Mouse (Mus musculus) left cerebral cortex, adult 8-10 months (tissue): ENCODE results near the gene Frem2. TPM values are rescaled to one million over a fixed set of nuclear protein-coding genes. Genes with fewer than 3 reads are reported as not detected.

ENCODE experiments used
- DNase-seq, 2 experiments: peaks; one replicate each; pipeline ENCODE4 v3.0.0; 2022; ENCODE audit warnings: low spot score in 2 of 2
- total RNA-seq, 4 experiments: library from RNA; stranded (reverse); gene quantifications; 2 replicates each; pipeline ENCODE4 v1.2.4; 2022

The Frem2 gene
- total RNA-seq, 4 experiments from 2014 or later: 1.9 to 2.3 (median 2.1) TPM

DNA sequence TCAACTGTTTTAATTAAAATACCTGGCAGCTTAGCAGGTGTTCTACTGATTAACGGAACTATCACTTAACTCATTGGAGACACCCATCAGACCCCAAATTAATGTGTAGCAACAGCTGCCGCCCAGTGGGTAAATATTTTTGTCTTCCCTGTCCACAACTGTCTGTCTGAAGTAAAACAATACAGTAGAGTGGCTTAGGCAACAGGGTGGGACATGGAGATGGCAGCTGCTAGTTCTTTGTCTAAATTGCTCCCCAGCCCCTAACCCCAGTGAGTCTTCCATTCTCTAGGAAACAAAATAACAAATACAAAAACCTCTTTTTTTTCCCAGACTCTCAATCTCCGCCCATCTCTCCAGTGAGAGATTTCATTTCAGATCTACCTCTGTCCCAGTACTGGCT is 36.2 kb downstream of the Frem2 start:
- DNase-seq: no peak

DNA sequence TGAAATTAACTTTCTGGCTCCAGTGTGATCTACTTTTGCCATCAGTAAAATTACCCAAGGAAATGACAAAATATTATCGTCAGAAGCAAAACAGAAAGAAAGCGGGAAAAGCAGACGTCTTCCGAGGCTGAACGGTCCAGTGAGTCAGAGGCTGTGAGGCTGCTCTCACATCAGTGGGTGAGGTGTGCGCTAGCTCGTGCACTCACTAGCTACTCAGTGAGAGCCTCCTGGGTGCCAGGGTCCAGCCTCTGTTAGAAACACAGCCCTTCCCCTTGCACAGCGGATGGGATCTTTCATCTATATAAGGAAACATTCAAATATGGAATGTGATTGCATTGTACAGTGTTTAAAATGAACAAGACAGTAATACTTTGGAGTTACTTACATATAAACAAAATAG is 36.8 kb downstream of the Frem2 start:
- DNase-seq: no peak

DNA sequence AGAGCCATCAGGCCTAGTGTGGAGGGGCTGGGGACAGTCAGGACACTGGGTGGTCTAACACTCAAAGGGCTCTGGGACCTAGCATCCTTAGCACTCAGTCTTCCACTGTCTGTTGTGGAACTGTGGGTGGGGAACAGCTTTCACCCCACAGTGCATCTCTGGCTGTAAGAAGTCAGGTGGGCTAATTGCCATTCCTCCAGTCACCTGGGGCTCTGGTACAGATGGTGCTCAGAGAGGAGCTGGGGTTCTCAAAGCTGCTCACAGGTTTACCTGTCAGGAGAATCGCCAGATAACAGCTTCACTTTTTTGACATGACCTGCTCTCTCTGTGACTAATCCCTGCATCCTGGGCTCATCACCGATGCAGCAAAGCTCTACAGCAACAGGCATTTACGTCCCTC is 46.0 kb downstream of the Frem2 start:
- no peak for DNase-seq

DNA sequence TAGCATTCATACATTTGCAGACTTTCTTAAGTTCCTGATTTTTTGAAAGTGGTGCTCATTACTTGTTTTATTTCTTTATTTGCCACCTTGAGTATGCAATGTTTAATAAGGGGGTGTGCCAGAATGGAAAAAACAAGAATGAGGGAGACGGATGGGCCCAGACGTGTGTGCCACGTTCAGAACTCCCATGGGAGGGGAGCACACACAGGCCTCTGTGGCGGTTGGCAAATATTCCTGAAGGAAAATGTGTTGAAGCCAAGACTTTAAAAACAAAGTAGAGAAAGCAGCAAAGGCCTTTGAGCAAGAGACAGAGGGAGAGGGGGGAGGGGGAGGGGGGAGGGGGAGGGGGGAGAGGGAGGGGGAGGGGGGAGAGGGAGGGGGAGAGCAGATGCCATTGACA is 47.3 kb downstream of the Frem2 start:
- no peak for DNase-seq

DNA sequence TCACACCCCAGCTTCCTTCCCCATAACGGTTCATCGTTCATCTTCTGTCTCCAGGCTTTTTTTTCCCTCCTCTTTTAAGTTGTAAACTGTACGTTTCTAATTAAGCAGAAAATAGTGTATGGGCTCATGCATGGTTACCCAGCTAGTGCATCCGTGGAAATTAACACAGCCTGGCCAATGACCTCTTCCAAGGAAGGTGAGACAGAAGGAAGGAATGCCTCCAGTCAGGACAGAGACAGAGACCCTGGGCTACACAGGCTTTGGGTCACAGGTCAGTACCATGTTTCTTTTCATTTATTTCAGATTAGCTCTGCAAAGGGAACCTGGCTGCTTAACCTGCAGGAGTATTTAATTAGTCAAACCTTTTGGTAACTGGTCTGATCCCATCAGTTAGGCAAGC is 57.0 kb downstream of the Frem2 start:
- DNase-seq: no peak

DNA sequence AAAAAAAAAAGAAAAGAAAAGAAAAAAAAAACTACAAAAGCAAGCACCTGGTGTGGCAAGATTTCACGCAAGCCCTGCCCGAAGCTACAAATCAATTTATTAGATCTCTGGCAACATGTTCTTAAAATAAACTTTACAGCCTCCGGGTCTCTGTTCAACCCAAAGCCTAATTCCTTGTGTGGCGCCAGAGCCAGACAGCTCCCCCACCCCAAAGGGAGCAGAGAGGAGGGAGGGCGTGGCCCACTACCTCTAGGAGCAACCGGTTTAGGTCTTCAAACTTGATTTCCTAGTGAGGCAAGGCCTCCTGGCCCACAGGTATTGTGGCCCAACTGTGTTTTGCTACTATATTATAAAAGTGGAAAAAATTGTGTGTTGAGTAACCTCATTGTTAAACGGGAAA is 57.8 kb downstream of the Frem2 start:
- DNase-seq: no peak

DNA sequence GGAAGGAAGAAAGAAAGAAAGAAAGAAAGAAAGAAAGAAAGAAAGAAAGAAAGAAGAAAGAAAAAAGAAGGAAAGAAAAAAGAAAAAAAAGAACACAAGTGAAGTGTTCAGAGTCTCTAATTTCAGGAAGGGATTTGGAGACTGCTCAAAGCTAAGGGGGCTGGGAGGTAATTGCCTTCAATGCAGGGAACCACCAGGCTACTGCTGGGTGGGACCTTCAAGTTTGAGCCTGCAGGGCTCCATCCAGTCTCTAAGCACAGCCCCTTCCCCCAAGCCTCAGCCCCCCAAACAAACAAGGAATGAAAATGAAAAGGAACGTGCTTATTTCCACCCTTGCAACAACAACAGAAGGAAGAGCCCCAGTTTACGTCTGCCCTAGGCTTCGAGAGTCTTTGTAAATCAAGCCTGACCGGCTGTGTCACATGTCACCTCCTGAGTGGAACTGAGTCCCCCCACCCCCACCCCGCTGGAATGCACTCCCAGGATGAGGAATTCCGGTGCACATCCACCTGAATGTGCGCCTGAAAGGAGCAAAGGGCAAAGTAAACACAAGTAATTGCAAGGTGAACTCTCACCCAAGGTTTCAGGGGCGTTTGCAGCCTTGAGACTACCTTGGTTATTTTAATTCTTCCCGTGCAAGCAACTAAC is 58.9 kb downstream of the Frem2 start:
- DNase-seq: no peak

DNA sequence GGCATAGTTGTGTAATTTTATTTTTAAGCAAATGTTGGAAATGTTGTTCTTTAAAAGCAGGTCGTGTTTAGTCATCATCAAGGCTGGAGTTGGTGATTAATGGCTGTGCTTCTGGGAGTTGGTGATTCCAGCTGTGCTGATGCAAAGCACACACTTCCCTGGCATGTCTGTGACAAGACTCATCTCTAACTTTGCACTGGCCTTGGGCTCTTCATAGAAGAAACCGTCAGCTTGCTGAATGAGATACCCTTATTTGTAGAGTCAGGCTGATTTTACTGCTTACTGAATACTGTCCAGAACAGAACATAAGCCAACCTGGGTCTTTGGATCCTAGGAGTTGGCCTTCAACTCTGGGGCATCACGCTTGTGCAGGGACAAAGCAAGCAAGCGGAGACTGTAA is 62.7 kb downstream of the Frem2 start:
- DNase-seq: no peak

DNA sequence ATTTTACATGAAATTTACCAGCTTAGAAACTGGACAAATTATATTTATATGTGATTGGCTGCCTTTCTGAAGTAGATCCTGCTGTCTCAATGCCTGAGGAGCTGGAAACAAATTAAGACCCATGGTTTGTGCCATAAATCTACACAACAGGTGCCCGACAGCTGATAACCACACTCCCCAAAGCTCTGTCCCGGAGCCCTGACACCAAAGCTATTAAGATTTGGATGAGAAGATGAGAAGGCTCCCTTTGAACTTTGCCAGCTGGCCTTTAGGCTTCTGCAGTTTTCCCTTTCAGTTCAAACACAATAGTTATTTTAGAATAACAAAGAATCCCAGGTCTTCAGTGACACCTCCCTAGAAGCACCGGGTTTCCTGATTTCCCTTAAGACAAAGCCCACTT is 63.4 kb downstream of the Frem2 start:
- DNase-seq: no peak

DNA sequence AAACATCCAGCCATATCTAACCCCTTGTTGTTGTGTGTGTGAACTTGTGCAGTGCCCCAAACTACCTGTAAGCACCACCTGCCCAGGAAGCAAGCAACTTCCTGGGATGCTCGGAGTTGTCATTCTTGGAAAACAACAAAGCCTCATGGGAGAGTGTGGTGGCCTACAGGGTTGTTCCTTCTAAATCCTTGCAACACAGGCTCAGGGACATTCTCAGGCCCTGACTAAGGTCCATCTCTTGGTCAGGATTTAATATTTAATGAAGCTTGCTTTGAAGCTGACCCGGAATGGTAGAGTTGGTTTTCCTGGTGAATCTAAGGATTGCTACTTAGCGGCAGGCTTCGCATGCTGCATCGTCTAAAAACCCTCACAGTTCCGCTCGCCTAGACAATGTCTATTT is 65.1 kb downstream of the Frem2 start:
- no peak for DNase-seq

DNA sequence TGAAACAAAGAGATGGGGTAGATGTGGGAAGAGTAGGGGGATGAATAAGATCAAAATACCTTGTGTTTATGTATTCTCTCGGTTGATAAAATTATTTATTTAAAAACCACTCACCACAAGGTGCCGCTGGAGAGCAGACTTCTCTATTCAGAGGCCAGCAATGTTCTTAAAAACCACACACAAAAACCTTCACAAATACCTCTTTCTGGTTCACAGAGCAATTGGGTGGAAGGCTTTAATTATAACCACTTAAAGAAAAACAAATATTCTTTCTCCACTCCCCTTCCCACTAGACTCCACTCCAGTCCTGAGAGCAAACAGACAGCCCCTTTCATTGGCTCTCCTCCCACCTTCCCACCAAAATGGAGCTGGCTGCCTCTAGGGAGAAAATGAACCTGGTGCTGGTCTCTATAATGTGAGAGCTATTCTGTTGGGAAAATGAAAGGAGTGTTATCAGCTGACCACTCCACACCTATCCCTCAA is 67.0 kb downstream of the Frem2 start:
- DNase-seq: peak in 1 of 2 experiments; percentile 27

DNA sequence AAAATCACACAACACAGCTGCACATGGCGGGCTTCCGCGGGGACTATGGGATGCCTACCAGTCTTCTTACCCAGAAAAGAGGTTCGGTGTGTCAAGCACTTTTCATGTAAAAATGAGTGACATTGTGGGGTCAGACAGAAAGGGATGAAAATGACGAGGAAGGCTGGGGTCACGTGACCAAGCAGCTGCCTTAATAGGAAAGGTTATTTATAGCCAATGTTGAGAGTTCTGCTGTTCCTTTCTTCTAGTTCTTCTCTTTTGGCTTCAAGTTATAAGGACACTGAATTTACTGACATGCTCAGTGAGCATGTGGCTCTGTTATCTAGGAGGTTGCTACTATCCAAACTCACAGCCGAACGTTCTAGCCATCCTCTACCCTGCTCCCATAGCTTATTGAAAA is 73.9 kb downstream of the Frem2 start:
- no peak for DNase-seq

DNA sequence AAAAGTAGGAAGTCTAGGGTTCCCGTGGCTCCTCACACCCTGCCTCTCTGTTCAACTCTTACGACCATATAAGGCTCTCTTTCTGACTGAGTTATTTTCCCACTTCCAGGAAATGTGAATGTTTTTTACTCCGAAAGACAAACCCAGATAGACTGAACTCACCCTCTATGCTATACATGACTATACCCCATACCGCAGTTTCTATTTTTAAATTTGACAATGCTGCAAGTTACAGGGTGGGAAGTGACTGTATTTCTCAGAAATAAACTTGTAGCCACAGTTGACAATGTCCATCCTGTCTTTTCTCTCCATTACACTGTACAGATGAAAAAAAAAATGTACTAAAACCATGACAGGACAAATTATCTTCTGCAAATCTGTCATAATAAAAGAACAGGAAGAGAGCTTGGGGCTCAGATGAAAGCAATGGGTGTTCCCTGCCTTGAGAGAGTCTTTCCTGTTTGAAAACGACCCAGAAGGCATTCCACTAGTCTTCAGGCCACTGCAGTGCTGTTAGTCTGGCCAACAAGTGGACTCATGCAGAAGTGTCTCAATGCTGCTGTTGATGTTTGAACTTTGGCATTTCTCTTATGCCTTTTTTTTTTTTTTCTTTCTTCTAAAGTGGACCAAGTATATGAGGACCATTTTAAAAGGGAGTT is 76.4 kb downstream of the Frem2 start:
- DNase-seq: no peak

DNA sequence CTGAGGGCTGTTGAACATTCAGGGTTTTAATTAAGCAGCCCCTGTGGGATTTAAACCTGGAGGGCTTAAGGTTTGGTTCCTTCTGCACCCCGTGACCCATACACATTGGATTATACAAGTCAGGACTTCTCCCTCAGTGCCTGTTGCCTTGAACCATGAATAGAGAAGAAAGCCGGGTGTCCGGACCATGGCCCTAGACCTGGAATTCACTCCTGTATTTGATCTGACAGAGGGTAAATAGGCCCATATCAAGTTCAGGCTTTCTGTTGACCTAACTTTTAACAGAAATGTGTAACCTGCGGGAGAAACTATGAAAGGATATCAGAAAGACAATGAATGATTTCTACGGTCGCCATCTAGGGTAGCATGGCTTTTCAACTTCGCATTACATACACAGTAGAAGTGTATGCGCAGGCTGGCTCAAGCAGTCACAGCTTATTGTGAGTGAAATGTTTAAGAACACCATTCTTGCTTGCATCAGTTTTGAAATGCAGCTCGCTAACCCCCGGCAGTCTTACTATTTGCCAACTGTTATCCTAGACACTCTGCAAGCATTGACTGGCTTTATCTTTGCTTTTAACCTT is 77.9 kb downstream of the Frem2 start:
- DNase-seq: no peak

DNA sequence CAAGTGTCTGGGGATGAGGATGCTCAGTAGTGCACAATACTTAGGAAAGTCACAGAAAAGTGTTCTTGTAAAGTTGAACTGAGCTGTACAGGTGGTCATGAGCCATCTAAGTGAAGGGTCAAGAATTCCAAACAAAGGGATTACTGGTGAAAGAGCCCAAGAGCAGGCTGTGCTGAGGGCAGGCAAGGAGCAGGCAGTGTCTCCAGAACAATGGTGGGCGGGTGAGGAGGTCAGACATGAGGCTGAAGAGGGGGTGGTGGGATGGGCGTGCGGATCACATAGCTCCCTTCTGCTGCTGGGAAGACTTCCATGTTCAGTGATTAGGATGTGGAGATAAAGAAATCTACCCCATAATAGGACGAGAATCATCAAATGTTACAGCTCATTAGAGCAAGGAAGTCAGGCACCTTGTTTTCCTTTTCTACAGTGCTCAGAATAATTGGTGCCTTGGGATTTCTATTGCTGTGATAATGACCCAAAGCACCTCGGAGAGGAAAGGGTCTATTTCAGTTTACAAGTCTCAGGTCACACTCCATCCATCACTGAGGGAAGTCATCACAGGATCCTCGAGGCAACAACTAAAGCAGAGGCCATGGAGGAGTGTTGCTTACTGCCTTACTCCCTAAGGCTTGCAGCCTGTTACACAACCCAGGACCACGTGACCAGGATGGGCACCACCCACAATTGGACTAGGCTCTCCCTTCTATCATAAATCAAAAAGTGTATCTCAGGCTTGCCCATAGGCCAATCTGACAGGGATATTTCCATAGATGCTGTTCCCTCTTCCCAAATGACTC is 80.6 kb downstream of the Frem2 start:
- no peak for DNase-seq

DNA sequence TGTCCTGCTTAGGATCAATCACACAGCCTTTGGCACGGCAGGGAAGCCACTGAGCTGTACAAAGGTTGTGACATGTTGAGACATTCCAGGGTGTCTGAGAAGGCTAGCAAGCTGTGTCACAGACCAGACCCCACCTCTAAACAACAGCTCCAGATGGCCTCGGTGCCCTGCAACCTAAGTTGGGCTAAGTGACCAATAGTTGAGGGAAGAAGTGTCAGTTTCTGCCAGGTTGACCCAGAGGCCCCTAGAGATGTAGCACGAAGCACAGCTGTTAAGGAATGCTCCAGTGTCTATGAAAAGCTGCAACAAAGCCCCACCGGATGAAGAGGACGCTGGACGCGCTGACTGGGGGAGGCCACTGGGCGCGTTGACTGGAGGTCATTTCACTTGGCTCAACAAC is 83.0 kb downstream of the Frem2 start:
- DNase-seq: no peak

DNA sequence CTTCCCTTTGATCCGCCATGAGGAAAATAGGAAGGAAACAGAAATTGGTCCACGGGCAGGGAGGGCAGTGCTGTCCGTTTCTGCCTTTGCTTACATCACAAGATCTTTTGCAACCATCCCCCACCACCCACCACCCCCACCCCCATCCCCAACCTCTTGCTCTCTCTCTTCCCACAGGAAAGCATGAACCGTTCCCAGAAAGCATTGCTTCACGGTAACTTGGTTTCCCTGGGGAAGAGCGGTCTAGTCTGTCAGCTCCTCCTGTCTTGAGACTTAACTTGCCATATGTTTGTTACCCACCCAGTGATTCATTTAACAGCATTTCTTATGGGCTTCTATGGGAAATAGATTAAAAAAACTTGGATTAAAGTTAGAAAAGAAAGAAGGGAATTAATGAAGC is 85.5 kb downstream of the Frem2 start:
- no peak for DNase-seq

DNA sequence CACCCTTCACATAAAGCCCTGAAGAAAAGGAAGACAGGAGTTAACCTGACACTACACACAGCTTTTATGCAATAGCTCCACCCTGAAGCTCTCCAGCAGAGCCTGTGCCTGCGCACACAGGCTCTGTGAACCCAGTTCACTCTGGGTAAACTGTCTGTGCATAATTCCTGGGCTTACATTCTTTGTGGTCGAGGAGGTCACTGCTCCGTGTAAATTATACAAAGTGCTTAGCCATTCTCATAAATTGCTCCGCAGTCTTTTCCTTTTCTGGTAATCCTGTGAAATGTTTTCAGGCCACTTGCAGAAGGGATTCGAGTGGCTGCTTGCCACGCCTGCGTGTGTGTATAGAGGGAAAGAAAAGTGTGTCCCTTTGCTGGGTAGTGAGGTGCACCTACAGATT is 92.6 kb downstream of the Frem2 start:
- DNase-seq: no peak

DNA sequence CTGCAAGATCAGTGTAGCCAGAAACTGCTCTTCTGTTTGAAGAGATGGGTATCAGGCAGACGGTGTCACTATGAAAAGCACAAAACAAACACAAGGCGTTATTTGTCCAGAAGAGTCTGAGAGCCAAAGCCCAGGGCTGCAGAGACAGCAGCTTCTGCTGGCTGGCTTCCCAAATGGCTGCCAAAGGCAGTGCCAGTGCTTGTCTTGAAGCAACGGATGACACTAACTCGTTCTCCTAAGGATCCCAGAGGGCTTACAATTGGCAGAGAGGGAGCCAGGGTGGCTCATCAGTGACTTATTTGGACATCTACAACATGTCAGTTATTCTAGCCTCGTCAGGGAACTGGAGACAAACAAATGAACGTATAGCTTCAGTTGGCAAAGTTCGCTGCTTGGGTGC is 93.4 kb downstream of the Frem2 start:
- no peak for DNase-seq

DNA sequence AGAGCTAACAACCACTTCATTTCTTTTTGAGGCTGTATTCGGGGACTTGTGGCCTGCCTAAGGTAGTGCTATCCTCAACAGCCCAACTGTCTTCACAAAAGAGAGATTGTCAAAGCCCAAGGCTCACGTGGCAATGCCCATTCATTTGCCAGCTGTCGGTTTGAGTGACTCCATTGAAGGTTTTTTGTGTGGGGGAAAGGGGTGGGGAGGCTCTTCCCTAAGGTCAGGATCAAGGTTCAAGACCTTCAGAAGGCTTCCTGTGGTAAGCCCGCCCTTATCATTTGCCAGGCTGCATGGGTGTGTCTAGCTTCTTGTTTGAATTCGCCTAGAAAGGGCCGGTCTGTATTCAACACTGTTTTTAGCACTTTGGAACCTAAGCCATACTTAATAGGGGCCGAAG is 95.3 kb downstream of the Frem2 start:
- no peak for DNase-seq

DNA sequence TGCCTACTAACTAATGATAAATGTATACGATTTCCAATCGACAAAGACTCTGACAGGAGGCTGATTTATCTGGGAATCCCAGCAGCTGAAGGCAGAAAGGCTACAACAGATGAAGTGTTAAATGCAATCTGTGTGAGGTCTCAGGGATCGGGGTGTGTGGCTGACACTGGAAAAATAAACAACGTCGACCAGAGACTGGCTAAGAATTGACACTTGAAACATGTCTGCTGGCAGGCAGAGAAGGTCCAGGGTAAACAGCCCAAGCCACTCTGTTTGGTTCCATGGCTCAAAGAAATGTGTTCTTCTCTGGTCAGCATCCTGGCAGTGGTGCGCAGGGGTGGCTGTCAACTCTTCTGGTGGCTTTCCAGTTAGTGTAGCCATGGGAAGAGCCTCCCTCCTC is 98.1 kb downstream of the Frem2 start:
- no peak for DNase-seq

DNA sequence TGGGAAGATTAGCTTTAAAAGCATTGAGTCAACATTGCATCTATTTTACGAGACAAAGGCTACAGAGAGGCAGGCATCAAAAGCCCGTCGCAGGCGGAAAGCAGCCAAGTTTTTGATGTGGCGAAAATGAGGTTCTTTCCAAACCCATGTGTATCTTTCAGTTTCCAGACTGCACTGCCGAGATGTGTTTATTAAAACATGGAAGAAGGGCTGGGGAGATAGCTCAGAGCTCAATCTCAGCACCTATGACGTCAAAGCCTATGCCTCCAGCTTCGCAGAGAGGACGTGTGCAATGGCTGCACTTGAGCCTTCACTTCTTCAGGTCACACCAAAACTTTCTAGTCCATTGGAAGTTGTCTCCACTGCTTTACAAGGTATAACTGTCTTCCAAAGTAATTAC is 98.9 kb downstream of the Frem2 start:
- no peak for DNase-seq
